Mouse (Mus musculus) intestine, embryonic 15.5 days (tissue): ENCODE results near the gene Tnnt1. TPM values are rescaled to one million over a fixed set of nuclear protein-coding genes. Genes with fewer than 3 reads are reported as not detected.

Experiments used
- ATAC-seq: fragments of 200-750 bp; cut with Nextera tagmentation; 2 replicates; pipeline ENCODE4 v1.8.0; 2017; ENCODE audit warnings: moderate TSS enrichment, moderate library complexity
- H3K27ac ChIP-seq: fragments of 300-500 bp; sonication (generic); 2 replicates; pipeline ENCODE4 v1.5.1; 2015; ENCODE audit warnings: mild to moderate bottlenecking, inconsistent platforms
- H3K27me3 ChIP-seq: fragments of 300-500 bp; sonication (generic); replicated peaks from 2 replicates; pipeline ENCODE4 v1.6.1; 2015; ENCODE audit warnings: inconsistent platforms
- H3K36me3 ChIP-seq: fragments of 300-500 bp; sonication (generic); 2 replicates; pipeline ENCODE4 v1.6.1; 2015; ENCODE audit warnings: inconsistent platforms
- H3K4me1 ChIP-seq: fragments of 300-500 bp; sonication (generic); replicated peaks from 2 replicates; pipeline ENCODE4 v1.6.1; 2015; ENCODE audit warnings: inconsistent platforms
- H3K4me2 ChIP-seq: fragments of 300-500 bp; sonication (generic); replicated peaks from 2 replicates; pipeline ENCODE4 v1.6.1; 2015; ENCODE audit warnings: mild to moderate bottlenecking, inconsistent platforms
- H3K4me3 ChIP-seq: fragments of 300-500 bp; sonication (generic); replicated peaks from 2 replicates; pipeline ENCODE4 v1.5.1; 2015; ENCODE audit warnings: inconsistent platforms
- H3K9ac ChIP-seq: fragments of 300-500 bp; sonication (generic); 2 replicates; pipeline ENCODE4 v1.6.1; 2015; ENCODE audit warnings: inconsistent platforms
- H3K9me3 ChIP-seq: fragments of 300-500 bp; sonication (generic); 2 replicates; pipeline ENCODE4 v1.6.1; 2016; ENCODE audit warnings: inconsistent platforms
- WGBS: fragments of 180-500 bp; shearing (Covaris S2); methylation state at CpG from one replicate; pipeline ENCODE4 v1.1.7; 2015; 5-methylcytosine and 5-hydroxymethylcytosine counted together
- polyA plus RNA-seq: library from polyadenylated mRNA; unstranded; fragments of >200 nt; fragmentation: Nextera tagmentation; extraction: Ambion mirVana; gene quantifications from 2 replicates; pipeline ENCODE4 v1.2.1, GENCODE M21; 2015

Tnnt1 gene
- polyA plus RNA-seq, 1 experiment from 2014 or later: 27.1 TPM

DNA sequence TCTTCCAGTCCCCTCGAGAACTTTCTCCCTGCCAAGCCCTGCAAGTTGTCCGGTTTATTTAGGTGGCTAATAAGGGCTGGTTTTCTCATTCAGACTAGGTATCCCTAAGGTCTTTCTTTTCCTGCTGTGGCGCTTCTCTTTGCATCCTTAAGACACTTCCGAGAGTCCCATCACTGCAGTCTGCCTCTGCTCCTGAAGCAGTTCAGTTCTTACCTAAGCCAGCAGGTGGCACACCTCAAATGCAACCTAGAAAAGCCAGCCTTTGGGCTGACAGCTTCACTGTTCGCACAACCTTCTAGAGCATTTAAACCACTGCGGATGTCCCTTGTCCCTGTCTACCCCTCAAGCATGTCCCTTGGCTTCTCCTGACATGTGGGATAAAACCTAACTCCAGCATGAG is 36.5 kb downstream of the Tnnt1 start:
- Histone ChIP-seq H3K27ac (peak overlapping the region; percentile 86; the same call in 1 of the 2 replicates), H3K4me1 (peaks cover 18% of the 10 kb centered on the region), H3K4me2 (peak overlapping the region; percentile 87), H3K36me3 (peaks cover 24% of the 10 kb centered on the region), H3K4me3 (no peak overlapping the region), H3K9me3 (no peaks in the 10 kb centered on the region), H3K9ac (no peak overlapping the region), H3K27me3 (0 out of 2 replicates have a peak, but pooled peaks cover 3% of the 10 kb centered on the region)
- ATAC-seq: no peak
- WGBS: 27% methylated on average over 6 of the region's 6 CpGs

DNA sequence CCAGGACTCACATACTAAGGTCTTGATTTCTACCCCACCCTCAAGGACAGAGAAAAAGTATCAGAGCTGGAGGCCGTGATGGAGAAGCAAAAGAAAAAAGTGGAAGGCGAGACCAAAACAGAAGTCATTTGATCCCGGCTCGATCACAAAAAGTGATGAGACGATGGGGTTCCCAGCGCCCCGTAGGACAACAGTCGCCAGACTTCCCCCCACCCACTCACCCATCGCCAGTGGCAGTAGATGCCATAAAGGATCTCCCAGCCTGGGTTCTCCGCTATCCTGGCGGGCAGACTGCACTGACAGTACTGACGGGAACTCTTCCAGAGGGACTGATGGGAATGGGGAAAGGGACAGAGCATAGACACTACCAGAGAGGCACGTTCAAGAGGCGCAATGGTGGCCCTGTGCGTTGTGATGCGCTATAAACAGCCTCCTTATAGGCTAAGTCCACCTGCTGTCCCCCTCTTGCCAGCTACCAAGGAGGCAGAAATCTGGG is 37.3 kb downstream of the Tnnt1 start:
- Histone ChIP-seq H3K9me3 (no peaks in the 10 kb centered on the region), H3K9ac (peak overlapping the region; percentile 53), H3K27ac (peak overlapping the region; percentile 86), H3K36me3 (peaks cover 16% of the 10 kb centered on the region), H3K27me3 (peaks cover 7% of the 10 kb centered on the region), H3K4me3 (peak overlapping the region; percentile 47), H3K4me2 (peak overlapping the region; percentile 87), H3K4me1 (peaks cover 22% of the 10 kb centered on the region)
- peak; percentile 5; the same call in 1 of the 2 replicates for ATAC-seq
- WGBS: 4% methylated on average over 16 of the region's 16 CpGs

DNA sequence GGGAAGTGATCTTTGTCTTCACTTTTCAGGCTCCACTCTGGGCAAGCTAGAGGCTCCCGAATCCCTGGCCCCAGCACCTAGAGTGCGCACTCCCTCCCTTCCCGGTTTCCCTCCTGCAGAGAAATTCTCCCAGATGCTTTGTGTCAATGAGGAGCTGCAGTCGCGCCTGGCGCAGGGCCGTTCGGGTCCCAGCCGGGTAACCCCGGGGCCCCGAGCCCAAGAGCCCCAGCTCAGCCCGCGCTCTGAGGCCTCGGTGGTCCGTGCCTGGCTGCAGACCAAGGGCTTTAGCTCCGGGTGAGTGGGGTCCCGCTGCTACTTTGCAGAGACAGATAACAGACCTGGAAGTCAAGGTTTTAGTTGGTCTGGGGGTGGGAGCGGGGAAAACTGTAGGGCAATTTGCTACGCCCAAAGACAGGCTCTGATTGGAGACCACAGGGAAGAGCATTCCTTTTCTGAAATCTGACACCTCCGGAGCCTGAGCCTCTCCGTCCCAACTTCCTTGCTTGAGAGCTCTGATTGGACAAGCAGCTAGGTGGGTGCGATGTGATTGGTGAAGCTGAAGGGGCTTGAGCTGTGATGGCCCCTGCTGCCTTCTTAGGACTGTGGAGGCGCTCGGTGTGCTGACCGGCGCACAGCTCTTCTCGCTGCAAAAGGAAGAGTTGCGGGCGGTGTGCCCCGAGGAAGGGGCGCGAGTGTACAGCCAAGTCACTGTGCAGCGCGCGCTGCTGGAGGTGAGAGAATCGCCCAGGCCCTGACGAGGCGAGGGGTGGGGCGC is 38.0 kb downstream of the Tnnt1 start:
- peak overlapping the region; percentile 53 for H3K9ac ChIP-seq
- peaks cover 23% of the 10 kb centered on the region for H3K4me1 ChIP-seq
- WGBS: under 1% methylated on average over 39 of the region's 39 CpGs
- H3K9me3 ChIP-seq: no peaks in the 10 kb centered on the region
- H3K27me3 ChIP-seq: peaks cover 11% of the 10 kb centered on the region
- H3K27ac ChIP-seq: peak overlapping the region; percentile 95
- peak; percentile 96 for ATAC-seq
- H3K4me2 ChIP-seq: peak overlapping the region; percentile 87
- H3K4me3 ChIP-seq: peak overlapping the region; percentile 47
- peaks cover 11% of the 10 kb centered on the region for H3K36me3 ChIP-seq

- H3K27ac ChIP-seq: no peak overlapping the region
- H3K27me3 ChIP-seq: peaks cover 29% of the 10 kb centered on the region
- no peak overlapping the region for H3K9ac ChIP-seq
- no peak overlapping the region for H3K4me2 ChIP-seq
- no peak overlapping the region for H3K4me3 ChIP-seq
- peaks cover 22% of the 10 kb centered on the region for H3K4me1 ChIP-seq
- 11% methylated on average over 19 of the region's 19 CpGs for WGBS
- H3K36me3 ChIP-seq: no peaks in the 10 kb centered on the region
- no peak for ATAC-seq
- no peaks in the 10 kb centered on the region for H3K9me3 ChIP-seq
These were observed 42.2 kb downstream of the Tnnt1 start for GRCm38 (mm10) chr7:4473940-4474339.

DNA sequence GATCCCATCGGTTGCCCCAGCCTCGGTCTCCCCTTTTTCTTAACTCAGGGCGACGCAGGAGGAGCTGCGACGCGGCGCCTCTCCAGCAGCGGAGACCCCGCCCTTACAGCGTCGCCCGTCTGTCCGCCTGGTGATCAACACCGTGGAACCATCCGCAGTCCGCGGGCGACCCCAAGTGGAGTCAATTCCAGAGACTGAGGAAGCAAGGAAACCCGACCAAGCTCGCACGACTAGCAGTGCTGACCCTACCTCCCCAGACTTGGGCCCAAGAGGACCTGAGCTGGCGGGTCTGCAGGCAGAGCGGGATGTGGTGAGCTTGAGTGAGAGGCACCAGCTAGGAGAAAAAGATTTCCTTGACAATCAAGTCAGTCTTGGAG is 45.0 kb downstream of the Tnnt1 start:
- H3K36me3 ChIP-seq: no peaks in the 10 kb centered on the region
- peaks cover 11% of the 10 kb centered on the region; the same call in 1 of the 2 replicates for H3K4me1 ChIP-seq
- no peaks in the 10 kb centered on the region for H3K9me3 ChIP-seq
- peak overlapping the region; percentile 37 for H3K4me3 ChIP-seq
- 0 out of 2 replicates have a peak overlapping the region, but pooled peaks have one; percentile 33 for H3K9ac ChIP-seq
- peaks cover 29% of the 10 kb centered on the region for H3K27me3 ChIP-seq
- peak overlapping the region; percentile 87 for H3K4me2 ChIP-seq
- WGBS: under 1% methylated on average over 24 of the region's 24 CpGs
- no peak overlapping the region for H3K27ac ChIP-seq
- peak; percentile 84 for ATAC-seq

DNA sequence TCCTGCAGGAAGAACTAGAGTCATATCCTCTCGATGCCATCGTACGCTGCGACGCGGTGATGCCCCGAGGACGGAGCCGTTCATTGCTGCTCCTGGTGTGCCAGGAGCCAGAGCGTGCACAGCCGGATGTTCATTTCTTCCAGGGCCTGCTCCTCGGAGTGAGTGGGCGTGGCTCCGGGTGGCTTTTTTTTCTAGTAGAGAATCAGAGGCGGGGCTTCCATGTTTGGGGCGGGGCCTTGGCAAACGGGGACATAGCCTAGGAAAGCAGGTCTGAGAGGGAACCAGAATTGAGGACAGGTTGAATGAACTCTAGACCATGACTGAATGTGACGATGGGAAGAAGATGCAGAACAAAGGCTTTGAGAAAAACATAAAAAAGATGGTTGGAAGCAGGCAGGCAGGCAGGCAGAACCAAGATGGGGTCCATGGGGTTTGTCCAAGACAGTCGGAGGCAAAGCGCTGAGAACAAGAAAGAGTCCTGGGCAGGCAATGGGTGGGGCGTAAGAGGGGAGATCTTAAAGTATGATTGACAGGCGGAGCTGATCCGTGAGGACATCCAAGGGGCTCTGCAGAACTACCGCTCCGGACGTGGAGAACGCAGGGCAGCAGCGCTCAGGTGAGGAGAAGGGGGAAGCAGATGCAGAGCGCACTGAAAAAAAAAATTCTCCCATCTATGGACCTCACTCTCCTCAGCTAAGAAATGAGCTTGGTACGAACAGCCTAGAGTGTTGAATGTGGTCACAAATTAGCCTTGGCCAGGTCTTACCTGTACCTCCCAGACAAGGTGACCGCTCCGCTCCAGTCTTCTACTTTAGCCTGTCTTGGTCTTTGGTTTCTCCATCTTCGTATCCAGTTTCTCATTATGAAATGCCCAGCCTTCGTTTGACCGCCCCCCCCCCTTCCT is 45.7 kb downstream of the Tnnt1 start:
- Histone ChIP-seq H3K4me3 (peak overlapping the region; percentile 37), H3K4me2 (peak overlapping the region; percentile 87), H3K9ac (peak overlapping the region; percentile 33; the same call in 1 of the 2 replicates), H3K9me3 (no peaks in the 10 kb centered on the region), H3K36me3 (no peaks in the 10 kb centered on the region), H3K4me1 (peaks cover 11% of the 10 kb centered on the region; the same call in 1 of the 2 replicates), H3K27ac (no peak overlapping the region), H3K27me3 (peaks cover 29% of the 10 kb centered on the region)
- WGBS: 4% methylated on average over 35 of the region's 35 CpGs
- ATAC-seq: peak; percentile 80

- H3K4me3 ChIP-seq: no peak overlapping the region
- 79% methylated on average over 3 of the region's 3 CpGs for WGBS
- peaks cover 12% of the 10 kb centered on the region for H3K4me1 ChIP-seq
- ATAC-seq: no peak
- H3K27ac ChIP-seq: no peak overlapping the region
- no peak overlapping the region for H3K4me2 ChIP-seq
- H3K9ac ChIP-seq: no peak overlapping the region
- H3K9me3 ChIP-seq: no peaks in the 10 kb centered on the region
- H3K27me3 ChIP-seq: peaks cover 14% of the 10 kb centered on the region; the same call in 1 of the 2 replicates
- H3K36me3 ChIP-seq: no peaks in the 10 kb centered on the region
These were observed 48.4 kb downstream of the Tnnt1 start for GRCm38 (mm10) chr7:4467801-4468200.

GRCm38 (mm10) chr7:4464194-4464824 is 51.9 kb downstream of the Tnnt1 start:
- no peaks in the 10 kb centered on the region for H3K9me3 ChIP-seq
- no peaks in the 10 kb centered on the region for H3K36me3 ChIP-seq
- H3K9ac ChIP-seq: no peak overlapping the region
- 9% methylated on average over 12 of the region's 12 CpGs for WGBS
- peaks cover 8% of the 10 kb centered on the region; the same call in 1 of the 2 replicates for H3K4me1 ChIP-seq
- H3K4me2 ChIP-seq: peak overlapping the region; percentile 34
- no peaks in the 10 kb centered on the region for H3K27me3 ChIP-seq
- peak; percentile 92 for ATAC-seq
- H3K27ac ChIP-seq: no peak overlapping the region
- no peak overlapping the region for H3K4me3 ChIP-seq

DNA sequence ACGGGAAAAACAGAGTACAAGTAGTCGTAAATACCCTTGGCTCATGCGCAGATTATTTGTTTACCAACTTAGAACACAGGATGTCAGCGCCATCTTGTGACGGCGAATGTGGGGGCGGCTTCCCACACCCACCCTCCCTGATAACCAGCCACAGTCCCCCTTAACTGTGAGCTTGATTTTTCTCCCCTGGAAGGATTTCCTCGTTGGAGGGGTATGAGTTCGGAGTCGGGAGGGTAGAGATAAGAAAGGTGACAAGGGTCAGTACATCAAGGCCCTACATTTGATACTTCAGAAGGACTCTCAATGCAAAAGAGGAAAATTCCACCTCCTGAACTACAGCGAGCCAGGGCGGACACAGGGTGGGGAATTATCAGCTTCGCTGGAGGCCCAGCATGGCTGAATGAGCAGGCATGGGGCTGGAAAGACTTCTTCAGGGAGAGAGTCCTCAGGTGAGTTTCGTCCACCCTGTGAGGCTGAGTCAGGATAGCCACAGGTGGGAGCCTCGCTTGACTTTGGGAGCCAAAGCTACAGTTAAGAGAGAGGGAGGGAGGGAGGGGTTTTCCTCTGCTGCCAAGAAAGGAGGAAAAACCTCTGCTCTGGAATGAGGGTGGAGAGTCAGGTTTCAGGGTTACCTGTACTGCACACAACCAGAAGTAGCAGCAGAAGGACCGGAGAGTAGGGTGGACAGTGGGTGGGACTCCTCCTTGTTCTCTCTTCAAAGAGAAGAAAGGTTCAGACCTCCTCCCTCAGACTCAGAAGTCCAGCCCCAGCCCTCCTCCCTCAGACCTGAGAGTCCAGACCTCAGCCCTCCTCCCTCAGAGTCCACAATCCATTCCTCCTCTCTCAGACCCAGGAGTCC is 55.4 kb downstream of the Tnnt1 start, which contains the start of gene Eps8l1:
TSS of gene Eps8l1 (plus strand) at position 99 of the 859 bp plus-strand sequence.
- H3K9ac ChIP-seq: no peak within 1 kb of the TSS; the same call in 1 of the 2 replicates
- peaks cover 8% of the 10 kb centered on the region; the same call in 1 of the 2 replicates for H3K4me1 ChIP-seq
- WGBS: 65% methylated on average over 13 of the region's 16 CpGs
- peak within 1 kb of the TSS; percentile 17; the same call in 1 of the 2 replicates for H3K4me3 ChIP-seq
- peak; percentile 26 for ATAC-seq
- H3K4me2 ChIP-seq: peak within 1 kb of the TSS; percentile 50
- H3K9me3 ChIP-seq: no peaks in the 10 kb centered on the region
- peak within 1 kb of the TSS; percentile 66 for H3K27ac ChIP-seq
- no peaks in the 10 kb centered on the region for H3K36me3 ChIP-seq
- H3K27me3 ChIP-seq: no peaks in the 10 kb centered on the region
